Mouse (Mus musculus) testis, adult 2 months (tissue): ENCODE results near the gene Bloc1s1.

Source experiments
- CTCF ChIP-seq: fragments of 200-500 bp; IDR thresholded peaks from 2 replicates; pipeline ENCODE4 v1.5.1; 2012; ENCODE audit warnings: low read depth, mild to moderate bottlenecking, inconsistent platforms, low read length, moderate library complexity; ENCODE audit not compliant: control insufficient read depth, insufficient read depth, insufficient replicate concordance
- POLR2A ChIP-seq: fragments of 200-500 bp; IDR thresholded peaks from 2 replicates; pipeline ENCODE4 v1.6.1; 2012; ENCODE audit warnings: low read depth, mild to moderate bottlenecking, inconsistent platforms, low read length, moderate library complexity; ENCODE audit not compliant: control insufficient read depth

- TF ChIP-seq CTCF (no peak), POLR2A (no peak)
These were observed 12.4 kb downstream of the Bloc1s1 start for GRCm38 (mm10) chr10:128911430-128911829.
